Mouse (Mus musculus): ENCODE results near the gene Prkar1b. TPM values are rescaled to one million over a fixed set of nuclear protein-coding genes. Genes with fewer than 3 reads are reported as not detected.
A peak's percentile ranks its signal among the peaks of the same experiment; 100 is the strongest.

The Prkar1b gene
- polyA plus RNA-seq, 1 experiment from 2014 or later: 368 TPM

DNA sequence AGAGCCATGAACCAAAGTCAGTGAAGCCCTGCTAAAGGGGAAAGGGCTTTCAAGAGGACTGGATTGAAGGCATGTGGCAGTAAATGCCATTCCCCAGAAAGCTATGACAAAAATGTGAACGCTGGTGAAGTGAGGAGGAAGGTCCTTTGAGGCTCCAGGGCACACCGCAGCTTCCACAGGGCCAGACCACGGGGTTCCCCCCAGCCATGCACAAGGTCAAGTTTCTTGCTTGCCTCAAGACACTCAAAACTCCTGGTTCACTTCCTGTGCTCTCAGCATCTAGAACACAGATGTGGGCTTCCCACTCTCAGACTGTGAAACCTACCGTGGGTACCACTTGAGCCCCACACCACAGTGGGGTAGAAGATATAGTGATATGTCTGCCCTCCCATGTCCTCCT, 106.3 kb downstream of the Prkar1b start:
- WGBS: 85% methylated on average over 4 of the region's 4 CpGs
- H3K27ac ChIP-seq (ENCODE audit: low read length): no peak overlapping the region

DNA sequence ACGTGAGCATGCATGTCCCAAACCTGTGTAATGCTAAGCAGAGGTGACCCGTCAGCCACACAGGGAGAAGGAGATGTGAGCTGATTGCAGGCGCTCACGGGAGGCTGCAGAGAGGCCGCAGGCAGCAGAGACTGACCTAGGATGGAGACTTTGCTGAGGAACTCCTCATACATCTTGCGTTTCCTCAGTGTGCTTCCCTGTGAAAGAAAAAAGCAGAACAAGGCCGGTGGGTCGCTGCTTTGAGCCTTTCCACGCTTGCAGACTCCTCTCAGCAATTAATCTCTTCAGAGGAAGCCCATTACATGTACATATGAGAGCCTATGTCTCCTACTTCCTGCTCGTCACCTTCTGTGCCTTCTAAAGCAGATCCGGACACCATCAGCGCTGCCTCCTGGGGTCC, 107.5 kb downstream of the Prkar1b start:
- Histone ChIP-seq H3K9ac (ENCODE audit: low read depth, low read length) (no peak overlapping the region), H3K9me3 (replicated peaks; ENCODE audit: control insufficient read depth, low read length, poor library complexity, severe bottlenecking) (no peaks in the 10 kb centered on the region), H3K36me3 (ENCODE audit: control insufficient read depth, insufficient read depth, low read length) (peaks cover 6% of the 10 kb centered on the region; the same call in 1 of the 2 replicates), H3K27me3 (ENCODE audit: control insufficient read depth, insufficient read depth, low read depth, low read length) (no peaks in the 10 kb centered on the region), H3K27ac (ENCODE audit: low read length) (no peak overlapping the region), H3K4me1 (ENCODE audit: control insufficient read depth, insufficient read depth, low read length) (peaks cover 1% of the 10 kb centered on the region; the same call in 1 of the 2 replicates), H3K4me2 (ENCODE audit: low read length) (no peak overlapping the region), H3K4me3 (ENCODE audit: low read depth, low read length) (no peak overlapping the region)
- WGBS: 83% methylated on average over 12 of the region's 12 CpGs
- ATAC-seq: no peak

More for the DNA sequence above, 106.3 kb downstream of the Prkar1b start:
- Histone ChIP-seq H3K9ac (ENCODE audit: low read depth, low read length) (no peak overlapping the region), H3K4me2 (ENCODE audit: low read length) (no peak overlapping the region), H3K9me3 (replicated peaks; ENCODE audit: control insufficient read depth, low read length, poor library complexity, severe bottlenecking) (no peaks in the 10 kb centered on the region), H3K4me1 (ENCODE audit: control insufficient read depth, insufficient read depth, low read length) (peaks cover 3% of the 10 kb centered on the region; the same call in 1 of the 2 replicates), H3K36me3 (ENCODE audit: control insufficient read depth, insufficient read depth, low read length) (peaks cover 12% of the 10 kb centered on the region), H3K4me3 (ENCODE audit: low read depth, low read length) (no peak overlapping the region), H3K27me3 (ENCODE audit: control insufficient read depth, insufficient read depth, low read depth, low read length) (no peaks in the 10 kb centered on the region)
- ATAC-seq: no peak

DNA sequence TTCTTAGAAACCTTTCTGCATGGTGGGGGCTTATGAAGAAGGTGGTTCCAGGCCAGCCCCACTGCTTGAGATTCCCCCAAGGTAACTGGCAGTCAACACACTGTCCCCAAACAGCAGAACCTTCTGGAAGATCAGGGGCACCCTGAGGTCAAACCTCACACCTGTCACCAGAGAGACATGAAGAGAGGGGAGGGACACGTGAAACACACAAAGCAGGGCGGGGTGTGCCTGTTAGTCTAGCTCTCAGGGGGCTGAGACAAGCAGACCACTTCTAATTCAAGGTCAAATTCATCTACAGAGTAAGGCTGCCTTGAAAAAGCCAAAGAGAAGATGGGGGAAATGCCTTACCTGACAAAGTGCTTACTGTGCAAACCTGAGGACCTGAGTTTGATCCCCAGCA, 114.6 kb downstream of the Prkar1b start:
- peak overlapping the region; percentile 35; the same call in 1 of the 2 replicates for H3K27ac ChIP-seq (ENCODE audit: low read length)
- peaks cover 22% of the 10 kb centered on the region for H3K4me1 ChIP-seq (ENCODE audit: control insufficient read depth, insufficient read depth, low read length)
- ATAC-seq: no peak
- no peaks in the 10 kb centered on the region for H3K27me3 ChIP-seq (ENCODE audit: control insufficient read depth, insufficient read depth, low read depth, low read length)
- H3K4me2 ChIP-seq (ENCODE audit: low read length): no peak overlapping the region
- no peaks in the 10 kb centered on the region; the same call in 1 of the 2 replicates for H3K36me3 ChIP-seq (ENCODE audit: control insufficient read depth, insufficient read depth, low read length)
- H3K4me3 ChIP-seq (ENCODE audit: low read depth, low read length): no peak overlapping the region
- no peaks in the 10 kb centered on the region for H3K9me3 ChIP-seq (replicated peaks; ENCODE audit: control insufficient read depth, low read length, poor library complexity, severe bottlenecking)
- no peak overlapping the region for H3K9ac ChIP-seq (ENCODE audit: low read depth, low read length)
- 66% methylated on average over 2 of the region's 2 CpGs for WGBS

DNA sequence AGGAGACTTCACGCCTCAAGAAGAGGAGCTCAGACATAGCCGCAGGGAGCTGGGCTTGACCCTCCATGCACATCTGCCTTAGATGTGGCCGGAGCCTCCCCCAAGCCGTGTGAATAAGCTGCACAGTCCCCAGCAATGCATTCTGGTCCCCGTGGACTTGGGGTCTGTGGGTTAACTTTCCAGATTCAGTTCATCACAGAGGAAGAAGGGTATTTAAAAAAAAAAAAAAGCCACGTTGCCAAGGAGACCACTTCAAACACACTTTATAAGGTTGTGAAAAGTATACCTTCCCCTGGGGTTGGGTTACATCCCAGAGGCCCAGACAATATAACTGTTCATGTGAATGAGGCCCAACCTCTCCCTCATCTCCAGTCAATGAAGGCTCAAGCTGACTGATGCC, 115.1 kb downstream of the Prkar1b start:
- H3K4me2 ChIP-seq (ENCODE audit: low read length): no peak overlapping the region
- H3K36me3 ChIP-seq (ENCODE audit: control insufficient read depth, insufficient read depth, low read length): no peaks in the 10 kb centered on the region; the same call in 1 of the 2 replicates
- peaks cover 22% of the 10 kb centered on the region for H3K4me1 ChIP-seq (ENCODE audit: control insufficient read depth, insufficient read depth, low read length)
- WGBS: 44% methylated on average over 6 of the region's 6 CpGs
- no peaks in the 10 kb centered on the region for H3K27me3 ChIP-seq (ENCODE audit: control insufficient read depth, insufficient read depth, low read depth, low read length)
- H3K4me3 ChIP-seq (ENCODE audit: low read depth, low read length): no peak overlapping the region
- H3K9me3 ChIP-seq (replicated peaks; ENCODE audit: control insufficient read depth, low read length, poor library complexity, severe bottlenecking): no peaks in the 10 kb centered on the region
- peak overlapping the region; percentile 79 for H3K27ac ChIP-seq (ENCODE audit: low read length)
- peak; percentile 43; the same call in 1 of the 2 replicates for ATAC-seq
- no peak overlapping the region for H3K9ac ChIP-seq (ENCODE audit: low read depth, low read length)

DNA sequence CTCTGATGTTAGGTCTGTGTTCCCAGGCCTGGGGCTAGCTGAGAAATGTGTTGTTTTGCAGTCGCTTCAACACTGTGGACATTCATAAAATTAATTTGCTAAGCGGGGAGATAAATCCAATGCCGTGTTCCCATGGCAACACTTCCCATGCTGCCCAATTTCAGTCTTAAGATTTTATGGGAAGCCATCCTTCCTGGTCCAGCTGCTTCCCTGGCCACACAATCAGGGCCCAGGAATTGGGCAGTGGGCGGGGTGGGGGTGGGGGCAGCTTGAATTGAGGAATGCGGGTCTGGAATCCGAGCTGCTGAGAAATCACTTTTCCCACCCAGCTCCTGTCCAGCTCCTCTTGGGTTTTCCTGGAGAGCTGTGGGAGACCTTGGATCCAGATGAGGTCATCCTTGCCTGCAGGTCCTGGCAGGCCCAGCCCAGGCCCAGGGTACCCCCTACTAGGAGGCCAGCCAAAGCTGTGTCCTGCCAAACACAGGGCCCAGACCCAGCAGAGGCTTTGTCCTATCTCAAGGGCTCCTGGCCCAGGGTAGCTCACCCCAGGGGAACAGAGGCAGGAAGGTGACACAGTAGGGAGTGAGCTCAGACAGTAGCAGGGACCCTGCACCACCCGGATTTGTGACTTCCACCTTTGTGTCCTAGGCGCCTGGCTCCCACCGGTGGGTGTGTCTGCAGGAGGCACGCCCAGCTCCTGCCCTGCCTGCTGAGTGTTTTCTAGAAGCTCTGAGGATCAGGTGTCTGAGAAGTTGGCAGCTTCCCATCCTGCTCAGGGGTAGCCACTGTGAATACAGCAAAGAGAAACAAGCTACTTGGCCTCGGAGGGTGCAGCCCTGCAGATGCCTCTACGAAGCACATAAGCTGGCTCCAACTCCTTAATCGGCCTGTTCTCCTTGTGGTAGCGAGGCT, 116.1 kb downstream of the Prkar1b start:
- no peak overlapping the region for H3K4me2 ChIP-seq (ENCODE audit: low read length)
- H3K27ac ChIP-seq (ENCODE audit: low read length): peak overlapping the region; percentile 79
- H3K9ac ChIP-seq (ENCODE audit: low read depth, low read length): no peak overlapping the region
- ATAC-seq: peak; percentile 61
- peaks cover 22% of the 10 kb centered on the region for H3K4me1 ChIP-seq (ENCODE audit: control insufficient read depth, insufficient read depth, low read length)
- no peak overlapping the region for H3K4me3 ChIP-seq (ENCODE audit: low read depth, low read length)
- H3K36me3 ChIP-seq (ENCODE audit: control insufficient read depth, insufficient read depth, low read length): no peaks in the 10 kb centered on the region; the same call in 1 of the 2 replicates
- H3K27me3 ChIP-seq (ENCODE audit: control insufficient read depth, insufficient read depth, low read depth, low read length): no peaks in the 10 kb centered on the region
- H3K9me3 ChIP-seq (replicated peaks; ENCODE audit: control insufficient read depth, low read length, poor library complexity, severe bottlenecking): no peaks in the 10 kb centered on the region
- WGBS: 34% methylated on average over 14 of the region's 14 CpGs

DNA sequence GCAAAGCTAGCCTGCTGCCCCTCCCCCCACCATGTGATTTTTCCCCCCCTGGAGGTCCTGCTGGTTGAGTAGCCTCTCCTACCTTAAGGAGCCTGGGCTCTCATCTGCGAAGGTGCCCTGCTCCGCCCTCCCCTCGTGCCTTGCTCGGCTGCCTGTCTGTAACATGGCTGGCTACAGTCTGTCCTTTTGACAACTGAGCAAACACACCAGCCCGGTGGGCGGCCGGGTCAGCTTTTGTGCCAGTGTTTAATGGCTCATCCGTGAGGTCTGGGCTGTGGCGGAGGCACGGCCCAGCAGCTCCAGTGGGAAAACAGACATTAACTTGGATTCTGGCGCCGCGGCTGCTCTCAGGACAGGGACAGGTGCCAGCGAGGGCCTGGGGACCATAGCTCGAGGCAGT, 122.2 kb downstream of the Prkar1b start:
- H3K4me1 ChIP-seq (ENCODE audit: control insufficient read depth, insufficient read depth, low read length): no peaks in the 10 kb centered on the region
- ATAC-seq: no peak
- no peaks in the 10 kb centered on the region for H3K36me3 ChIP-seq (ENCODE audit: control insufficient read depth, insufficient read depth, low read length)
- no peaks in the 10 kb centered on the region for H3K27me3 ChIP-seq (ENCODE audit: control insufficient read depth, insufficient read depth, low read depth, low read length)
- H3K4me2 ChIP-seq (ENCODE audit: low read length): no peak overlapping the region
- H3K4me3 ChIP-seq (ENCODE audit: low read depth, low read length): no peak overlapping the region
- no peaks in the 10 kb centered on the region for H3K9me3 ChIP-seq (replicated peaks; ENCODE audit: control insufficient read depth, low read length, poor library complexity, severe bottlenecking)
- 27% methylated on average over 15 of the region's 15 CpGs for WGBS
- no peak overlapping the region for H3K9ac ChIP-seq (ENCODE audit: low read depth, low read length)
- H3K27ac ChIP-seq (ENCODE audit: low read length): no peak overlapping the region; the same call in 1 of the 2 replicates

DNA sequence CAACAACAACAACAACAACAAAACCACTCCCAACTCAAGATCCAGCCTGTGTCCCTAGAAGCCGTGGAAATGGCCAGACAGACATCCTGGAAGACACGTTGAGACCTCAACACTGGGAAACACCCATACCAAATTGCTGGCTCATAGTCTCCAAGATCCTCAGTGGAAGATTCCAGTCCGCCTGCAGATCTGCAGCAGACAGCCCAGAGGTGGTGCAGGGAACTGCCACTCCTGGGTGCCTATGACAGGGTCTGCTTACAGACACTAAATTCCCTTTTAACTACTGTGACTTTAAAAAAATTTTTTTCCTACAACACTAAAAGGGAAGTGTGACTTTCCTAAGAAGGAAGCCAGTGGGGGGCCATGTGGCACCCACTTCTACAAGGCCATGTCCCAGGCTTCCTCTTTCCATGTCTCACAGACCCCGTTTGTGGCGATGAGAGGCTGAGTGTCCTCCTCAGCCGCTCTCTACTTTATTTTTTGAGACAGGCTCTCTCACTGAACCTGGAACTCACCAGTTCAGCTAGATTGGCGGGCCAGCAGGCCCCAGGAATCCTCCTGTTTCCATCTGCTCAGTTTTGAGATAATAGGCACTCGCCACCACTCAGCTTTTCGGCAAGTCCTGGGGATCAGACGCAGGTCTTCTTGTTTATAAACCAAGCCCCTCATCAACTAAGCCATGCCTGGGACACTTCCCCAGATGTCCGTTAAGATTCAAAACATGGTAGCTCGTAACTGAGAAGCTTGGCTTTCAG, 125.3 kb downstream of the Prkar1b start:
- 82% methylated on average over 12 of the region's 12 CpGs for WGBS
- H3K27ac ChIP-seq (ENCODE audit: low read length): no peak overlapping the region
- H3K4me1 ChIP-seq (ENCODE audit: control insufficient read depth, insufficient read depth, low read length): no peaks in the 10 kb centered on the region
- H3K9me3 ChIP-seq (replicated peaks; ENCODE audit: control insufficient read depth, low read length, poor library complexity, severe bottlenecking): no peaks in the 10 kb centered on the region
- H3K27me3 ChIP-seq (ENCODE audit: control insufficient read depth, insufficient read depth, low read depth, low read length): no peaks in the 10 kb centered on the region
- no peak overlapping the region for H3K4me3 ChIP-seq (ENCODE audit: low read depth, low read length)
- no peaks in the 10 kb centered on the region for H3K36me3 ChIP-seq (ENCODE audit: control insufficient read depth, insufficient read depth, low read length)
- no peak overlapping the region for H3K4me2 ChIP-seq (ENCODE audit: low read length)
- H3K9ac ChIP-seq (ENCODE audit: low read depth, low read length): no peak overlapping the region
- ATAC-seq: no peak

DNA sequence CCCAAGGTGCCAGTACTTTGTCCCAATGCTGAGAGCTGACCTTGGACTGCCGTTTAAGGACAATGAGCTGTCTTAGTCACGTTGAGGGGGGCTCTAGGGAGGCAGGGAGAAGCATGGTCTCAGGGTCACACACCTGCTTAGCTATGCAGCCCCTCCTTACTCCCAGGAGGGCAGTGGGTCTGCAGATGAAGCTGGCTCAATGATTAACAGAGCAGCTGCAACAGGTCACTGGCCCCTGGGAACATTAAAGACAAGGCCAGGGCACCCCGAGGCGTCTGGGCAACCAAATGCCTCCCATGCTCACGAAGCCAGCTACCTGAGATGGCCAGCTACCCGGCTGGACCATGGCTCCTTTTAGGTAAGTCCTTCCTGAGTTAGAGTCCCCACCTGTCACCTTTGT, 129.2 kb downstream of the Prkar1b start:
- no peaks in the 10 kb centered on the region for H3K4me1 ChIP-seq (ENCODE audit: control insufficient read depth, insufficient read depth, low read length)
- ATAC-seq: no peak
- H3K4me2 ChIP-seq (ENCODE audit: low read length): no peak overlapping the region
- H3K4me3 ChIP-seq (ENCODE audit: low read depth, low read length): no peak overlapping the region
- H3K27ac ChIP-seq (ENCODE audit: low read length): no peak overlapping the region
- 78% methylated on average over 6 of the region's 6 CpGs for WGBS
- no peaks in the 10 kb centered on the region for H3K27me3 ChIP-seq (ENCODE audit: control insufficient read depth, insufficient read depth, low read depth, low read length)
- peaks cover 16% of the 10 kb centered on the region for H3K36me3 ChIP-seq (ENCODE audit: control insufficient read depth, insufficient read depth, low read length)
- H3K9me3 ChIP-seq (replicated peaks; ENCODE audit: control insufficient read depth, low read length, poor library complexity, severe bottlenecking): no peaks in the 10 kb centered on the region
- H3K9ac ChIP-seq (ENCODE audit: low read depth, low read length): no peak overlapping the region
